Mouse (Mus musculus) kidney, adult 18-20 months (tissue): ENCODE results near the gene Defb25.
A peak's percentile ranks its signal among the peaks of the same experiment; 100 is the strongest.
"Not testable (repeated sequence)": the region's sequence is repeated elsewhere in the genome, so short reads cannot be mapped to it uniquely, and the experiment has no call there.

Experiments
- DNase-seq: peaks from one replicate; pipeline ENCODE4 v3.0.0; 2021

Gene Defb25

GRCm38 (mm10) chr2:152622953-152623352, at the start of gene Defb25:
TSS of gene Defb25 (minus strand) at chr2:152623053.
- DNase-seq, result no peak

- no peak for DNase-seq
These were observed 49.3 kb upstream of the Defb25 start for GRCm38 (mm10) chr2:152672166-152672565.

- DNase-seq, result peak; percentile 43
These were observed 48.8 kb upstream of the Defb25 start for GRCm38 (mm10) chr2:152671642-152671999.

- DNase-seq, result no peak
These were observed 48.3 kb upstream of the Defb25 start for GRCm38 (mm10) chr2:152670983-152671641.

GRCm38 (mm10) chr2:152669639-152670484, 47.0 kb upstream of the Defb25 start:
- no peak for DNase-seq

GRCm38 (mm10) chr2:152669256-152669638, 46.4 kb upstream of the Defb25 start, which contains the start of gene H13:
TSS of gene H13 (plus strand) at chr2:152669461.
- peak; percentile 92 for DNase-seq

- not testable (repeated sequence) for DNase-seq
These were observed 43.3 kb upstream of the Defb25 start for GRCm38 (mm10) chr2:152666191-152666590.

GRCm38 (mm10) chr2:152661163-152661562, 38.3 kb upstream of the Defb25 start:
- no peak for DNase-seq

GRCm38 (mm10) chr2:152657398-152657797, 34.5 kb upstream of the Defb25 start:
- no peak for DNase-seq

- no peak for DNase-seq
These were observed 31.2 kb upstream of the Defb25 start for GRCm38 (mm10) chr2:152653874-152654715.

- no peak for DNase-seq
These were observed 30.2 kb upstream of the Defb25 start for GRCm38 (mm10) chr2:152652901-152653620.

GRCm38 (mm10) chr2:152639406-152640113, 16.7 kb upstream of the Defb25 start:
- peak; percentile 53 for DNase-seq

GRCm38 (mm10) chr2:152638865-152639264, 16.0 kb upstream of the Defb25 start:
- DNase-seq, result no peak

- DNase-seq, result no peak
These were observed 14.5 kb upstream of the Defb25 start for GRCm38 (mm10) chr2:152637381-152637780.

GRCm38 (mm10) chr2:152637006-152637322, 14.1 kb upstream of the Defb25 start:
- no peak for DNase-seq

GRCm38 (mm10) chr2:152636246-152637005, 13.6 kb upstream of the Defb25 start:
- DNase-seq, result peak; percentile 67

GRCm38 (mm10) chr2:152634311-152634710, 11.5 kb upstream of the Defb25 start:
- DNase-seq, result no peak

- DNase-seq, result no peak
These were observed 10.5 kb upstream of the Defb25 start for GRCm38 (mm10) chr2:152633334-152633733.

GRCm38 (mm10) chr2:152629904-152630303, 7.1 kb upstream of the Defb25 start:
- no peak for DNase-seq

GRCm38 (mm10) chr2:152629239-152629638, 6.4 kb upstream of the Defb25 start:
- DNase-seq, result no peak

- no peak for DNase-seq
These were observed 5.2 kb upstream of the Defb25 start for GRCm38 (mm10) chr2:152628066-152628465.
